Mouse (Mus musculus) testis, adult 2 months (tissue): ENCODE data around the gene Ttc3. TPM values are rescaled to one million over a fixed set of nuclear protein-coding genes. Genes with fewer than 3 reads are reported as not detected.

Source experiments
- H3K27ac ChIP-seq: fragments of 200-500 bp; 2 replicates; pipeline ENCODE4 v1.5.1; 2012; ENCODE audit warnings: low read depth, low read length; ENCODE audit not compliant: control insufficient read depth, insufficient read depth
- H3K27me3 ChIP-seq: fragments of 200-500 bp; 2 replicates; pipeline ENCODE4 v1.6.1; 2012; ENCODE audit warnings: mild to moderate bottlenecking, low read length, moderate library complexity; ENCODE audit not compliant: control insufficient read depth, insufficient read depth
- H3K36me3 ChIP-seq: fragments of 200-500 bp; 2 replicates; pipeline ENCODE4 v1.6.1; 2012; ENCODE audit warnings: mild to moderate bottlenecking, low read length; ENCODE audit not compliant: control insufficient read depth, insufficient read depth
- H3K4me1 ChIP-seq: fragments of 200-500 bp; 2 replicates; pipeline ENCODE4 v1.6.1; 2012; ENCODE audit warnings: low read length; ENCODE audit not compliant: control insufficient read depth, insufficient read depth
- H3K4me3 ChIP-seq: fragments of 200-500 bp; 2 replicates; pipeline ENCODE4 v1.5.1; 2012; ENCODE audit warnings: low read depth, mild to moderate bottlenecking, low read length, moderate library complexity, mixed read lengths; ENCODE audit not compliant: control insufficient read depth
- CTCF ChIP-seq: fragments of 200-500 bp; IDR thresholded peaks from 2 replicates; pipeline ENCODE4 v1.5.1; 2012; ENCODE audit warnings: low read depth, mild to moderate bottlenecking, inconsistent platforms, low read length, moderate library complexity; ENCODE audit not compliant: control insufficient read depth, insufficient read depth, insufficient replicate concordance
- POLR2A ChIP-seq: fragments of 200-500 bp; IDR thresholded peaks from 2 replicates; pipeline ENCODE4 v1.6.1; 2012; ENCODE audit warnings: low read depth, mild to moderate bottlenecking, inconsistent platforms, low read length, moderate library complexity; ENCODE audit not compliant: control insufficient read depth
- polyA plus RNA-seq: library from polyadenylated mRNA; depleted of rRNA; stranded (reverse); fragments of >200 nt; gene quantifications from 2 replicates; pipeline ENCODE4 v1.2.3, GENCODE M21; 2012; rRNA removed

Ttc3 gene
- polyA plus RNA-seq, result 10.2 and 10.7 TPM in 2 replicates

GRCm38 (mm10) chr16:94370173-94370914 lies at the start of gene Ttc3:
Gene Ttc3, plus strand, starts transcription at chr16:94370618.
- H3K4me1 ChIP-seq, result peaks cover 5% of the 10 kb centered on the region
- TF ChIP-seq POLR2A (peak; percentile 10; the same call in 1 of the 2 replicates), CTCF (no peak)
- H3K36me3 ChIP-seq, result no peaks in the 10 kb centered on the region
- H3K27ac ChIP-seq, result peak within 1 kb of the TSS; percentile 92
- no peaks in the 10 kb centered on the region for H3K27me3 ChIP-seq
- peak within 1 kb of the TSS; percentile 89 for H3K4me3 ChIP-seq

GRCm38 (mm10) chr16:94323681-94324080 lies 46.7 kb upstream of the Ttc3 start:
- H3K36me3 ChIP-seq, result no peaks in the 10 kb centered on the region
- H3K27ac ChIP-seq, result no peak overlapping the region
- TF ChIP-seq POLR2A (no peak), CTCF (no peak)
- H3K4me1 ChIP-seq, result peaks cover 12% of the 10 kb centered on the region
- no peak overlapping the region for H3K4me3 ChIP-seq
- H3K27me3 ChIP-seq, result peaks cover 9% of the 10 kb centered on the region; the same call in 1 of the 2 replicates

GRCm38 (mm10) chr16:94326008-94326407 lies 44.4 kb upstream of the Ttc3 start:
- Histone ChIP-seq H3K27me3 (peaks cover 10% of the 10 kb centered on the region; the same call in 1 of the 2 replicates), H3K4me1 (peaks cover 18% of the 10 kb centered on the region), H3K4me3 (no peak overlapping the region), H3K27ac (no peak overlapping the region), H3K36me3 (no peaks in the 10 kb centered on the region)
- TF ChIP-seq CTCF (no peak), POLR2A (no peak)

DNA sequence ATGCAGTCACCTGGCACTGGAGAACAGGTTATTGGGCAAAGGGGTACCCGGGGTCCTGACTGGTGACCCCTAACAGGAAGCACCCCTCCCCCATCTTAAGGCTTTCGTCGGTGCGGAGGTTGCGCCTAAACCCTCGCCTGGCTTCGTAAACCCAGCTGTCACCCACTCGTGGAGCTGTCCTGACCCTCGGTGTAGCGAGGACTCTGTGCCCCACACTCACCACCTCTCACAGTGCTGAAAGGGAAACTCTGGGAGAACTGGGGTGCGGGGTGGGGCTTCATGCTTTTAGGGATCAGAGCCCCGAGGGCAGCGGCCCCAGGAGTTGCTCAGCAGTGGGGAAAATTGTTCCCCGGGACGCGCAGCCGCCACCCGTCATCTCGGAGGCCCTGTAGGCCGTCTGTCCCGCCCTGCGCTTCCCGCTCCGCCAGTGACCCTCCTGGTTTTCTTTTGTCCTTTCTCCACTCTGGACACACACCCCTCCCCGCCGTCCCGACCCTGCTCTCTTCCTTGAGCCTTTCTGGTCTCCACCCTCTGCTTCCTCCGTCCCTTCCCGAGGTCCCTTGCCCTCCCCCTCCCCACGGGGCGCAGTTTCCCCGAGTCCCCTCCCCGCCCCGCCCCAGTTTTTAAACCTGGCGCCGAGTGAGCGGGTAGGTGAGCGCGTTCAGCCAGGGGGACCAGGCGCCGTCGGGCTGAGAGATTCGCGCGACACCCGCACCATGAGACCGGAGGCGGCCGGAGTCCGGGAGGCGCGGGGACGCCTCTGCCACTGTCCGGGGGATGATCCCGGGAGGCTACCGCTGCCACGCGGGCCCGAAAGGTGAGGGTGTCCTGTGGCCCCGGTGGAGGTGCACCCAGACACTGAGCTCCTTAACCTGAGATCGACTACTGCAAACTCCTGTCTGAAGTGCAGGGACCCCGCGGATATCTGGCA lies 42.4 kb upstream of the Ttc3 start, which contains the start of gene Ripply3:
Ripply3 (plus strand) TSS at position 640 of the 931 bp plus-strand sequence.
- Histone ChIP-seq H3K27ac (no peak within 1 kb of the TSS), H3K4me1 (peaks cover 14% of the 10 kb centered on the region), H3K27me3 (peaks cover 10% of the 10 kb centered on the region; the same call in 1 of the 2 replicates), H3K4me3 (peak within 1 kb of the TSS; percentile 73), H3K36me3 (no peaks in the 10 kb centered on the region)
- TF ChIP-seq CTCF, result no peak
- no peak for TF ChIP-seq POLR2A

GRCm38 (mm10) chr16:94328881-94329867 lies 41.2 kb upstream of the Ttc3 start:
- TF ChIP-seq CTCF (no peak), POLR2A (no peak)
- Histone ChIP-seq H3K27ac (no peak overlapping the region), H3K4me3 (no peak overlapping the region), H3K4me1 (peaks cover 14% of the 10 kb centered on the region), H3K27me3 (peaks cover 10% of the 10 kb centered on the region; the same call in 1 of the 2 replicates), H3K36me3 (no peaks in the 10 kb centered on the region)

GRCm38 (mm10) chr16:94330429-94330828 lies 40.0 kb upstream of the Ttc3 start:
- no peak overlapping the region for H3K27ac ChIP-seq
- H3K36me3 ChIP-seq, result no peaks in the 10 kb centered on the region
- no peak for TF ChIP-seq CTCF
- no peak for TF ChIP-seq POLR2A
- peaks cover 14% of the 10 kb centered on the region for H3K4me1 ChIP-seq
- H3K4me3 ChIP-seq, result no peak overlapping the region
- peaks cover 10% of the 10 kb centered on the region; the same call in 1 of the 2 replicates for H3K27me3 ChIP-seq
